Mouse (Mus musculus): ENCODE data around the gene Traip. TPM values are rescaled to one million over a fixed set of nuclear protein-coding genes. Genes with fewer than 3 reads are reported as not detected.

The Traip gene
- polyA plus RNA-seq, 1 experiment from 2014 or later = 46.3 TPM

DNA sequence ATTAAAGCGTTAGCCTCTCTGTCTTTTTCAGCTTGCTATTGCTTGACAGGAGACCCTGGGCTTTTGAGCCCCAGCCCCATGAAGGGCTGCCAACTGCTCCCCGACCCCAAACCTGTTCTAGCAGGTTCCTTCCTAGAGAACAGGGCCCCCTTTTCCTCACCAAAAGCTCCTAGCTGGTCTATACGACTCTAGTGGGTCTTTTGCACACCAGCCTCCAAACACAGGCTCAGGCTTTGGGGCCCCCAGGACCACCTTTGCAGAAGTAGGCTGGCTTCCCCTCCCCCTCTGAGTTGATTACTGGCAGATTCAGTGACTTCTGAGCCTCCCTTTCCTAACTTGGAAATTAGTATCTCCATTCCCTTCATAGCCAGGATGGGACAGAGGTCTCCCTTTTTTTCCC is 13.1 kb upstream of the Traip start:
- no peaks in the 10 kb centered on the region for H3K9me3 ChIP-seq
- no peak for DNase-seq (ENCODE audit: extremely low spot score, low spot score)
- peaks cover 47% of the 10 kb centered on the region for H3K27me3 ChIP-seq (ENCODE audit: poor library complexity, severe bottlenecking)
- H3K4me3 ChIP-seq = peak overlapping the region; percentile 71
- H3K4me1 ChIP-seq = peaks cover 43% of the 10 kb centered on the region
- no peaks in the 10 kb centered on the region for H3K36me3 ChIP-seq (replicated peaks)
- WGBS = 10% methylated on average over 3 of the region's 3 CpGs
- peak overlapping the region; percentile 85 for H3K27ac ChIP-seq

DNA sequence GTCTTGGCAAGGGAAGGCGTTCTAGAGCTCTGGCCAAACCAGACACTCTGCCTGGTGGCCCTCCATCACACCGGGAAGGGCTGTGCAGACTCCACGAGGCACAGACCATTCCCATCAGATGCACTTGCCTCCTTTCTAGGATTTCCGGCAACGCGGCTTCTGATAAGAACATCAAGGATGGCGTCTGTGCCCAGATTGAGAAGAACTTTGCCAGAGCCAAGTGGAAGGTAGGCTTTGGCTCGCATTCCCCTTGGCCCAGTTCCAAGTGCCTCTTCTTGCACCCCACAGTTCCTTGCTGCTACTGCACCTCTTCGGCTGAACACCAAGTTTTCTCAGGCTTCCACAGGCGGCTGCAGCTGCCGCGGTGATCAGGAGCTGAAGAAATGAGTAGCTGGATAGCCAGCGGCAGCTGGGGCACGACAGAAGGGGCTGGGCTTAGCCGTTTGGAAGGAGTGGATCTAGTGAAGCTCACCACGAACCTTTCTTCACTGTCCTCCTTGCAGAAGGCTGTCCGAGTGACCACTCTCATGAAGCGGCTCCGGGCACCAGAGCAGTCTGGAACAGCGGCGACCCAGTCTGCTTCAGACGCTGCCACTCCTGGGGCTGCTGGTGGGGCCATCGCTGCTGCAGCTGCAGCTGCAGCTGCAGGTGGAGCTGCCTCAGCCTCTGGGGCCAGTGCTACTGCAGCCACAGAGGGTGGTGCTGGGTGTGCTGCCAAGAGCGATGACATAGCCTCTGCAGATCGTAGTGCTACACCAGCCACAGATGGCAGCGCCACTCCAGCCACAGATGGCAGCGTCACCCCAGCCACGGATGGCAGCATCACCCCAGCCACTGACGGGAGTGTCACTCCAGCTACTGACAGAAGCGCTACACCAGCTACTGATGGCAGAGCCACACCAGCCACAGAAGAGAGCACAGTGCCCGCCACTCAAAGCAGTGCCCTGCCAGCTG is 2.4 kb upstream of the Traip start:
- no peaks in the 10 kb centered on the region for H3K9me3 ChIP-seq
- peaks cover 28% of the 10 kb centered on the region for H3K36me3 ChIP-seq (replicated peaks)
- DNase-seq (ENCODE audit: extremely low spot score, low spot score) = no peak
- no peak overlapping the region for H3K4me3 ChIP-seq
- peaks cover 23% of the 10 kb centered on the region for H3K4me1 ChIP-seq
- no peak overlapping the region for H3K27ac ChIP-seq
- WGBS = 91% methylated on average over 31 of the region's 31 CpGs
- H3K27me3 ChIP-seq (ENCODE audit: poor library complexity, severe bottlenecking) = no peaks in the 10 kb centered on the region

DNA sequence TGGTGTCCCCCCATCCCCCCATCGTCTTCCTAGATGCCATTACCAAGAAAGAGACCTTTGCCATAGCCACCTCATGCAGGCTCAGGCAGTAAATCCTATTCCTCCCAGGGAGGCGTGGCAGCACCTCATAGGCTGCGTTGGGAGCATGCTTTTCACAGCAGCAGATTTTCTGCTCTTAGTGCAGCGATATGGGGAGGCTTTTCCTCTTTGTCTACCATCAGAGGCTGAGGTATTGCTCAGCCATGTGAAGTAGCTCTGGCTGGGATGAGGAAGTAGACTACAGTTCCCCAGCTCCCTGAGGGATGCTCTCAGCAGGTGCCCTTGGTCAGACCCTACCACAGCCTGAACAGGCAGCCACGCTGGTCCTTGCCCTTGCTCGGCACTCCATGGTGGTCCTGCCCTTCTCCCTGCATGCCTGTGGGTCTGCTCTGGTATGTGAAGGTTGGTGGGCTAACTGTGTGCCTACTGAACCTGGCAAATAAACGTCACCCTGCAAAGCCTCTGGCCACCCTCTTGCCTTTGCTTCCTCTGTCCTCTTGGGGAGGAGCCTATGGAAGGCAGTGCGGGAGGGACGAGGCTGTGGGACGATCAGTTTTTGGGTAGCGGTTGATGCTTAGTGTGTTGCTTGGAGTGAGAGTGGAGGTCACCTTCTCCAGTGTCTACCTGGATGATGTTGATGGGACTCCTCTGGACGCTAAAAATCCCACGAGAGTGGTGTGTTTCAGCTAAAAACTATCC is 583 bp upstream of the Traip start:
- no peak overlapping the region for H3K4me3 ChIP-seq
- no peaks in the 10 kb centered on the region for H3K9me3 ChIP-seq
- DNase-seq (ENCODE audit: extremely low spot score, low spot score) = no peak
- WGBS = 78% methylated on average over 13 of the region's 13 CpGs
- H3K27ac ChIP-seq = no peak overlapping the region
- peaks cover 28% of the 10 kb centered on the region for H3K4me1 ChIP-seq
- H3K27me3 ChIP-seq (ENCODE audit: poor library complexity, severe bottlenecking) = no peaks in the 10 kb centered on the region
- H3K36me3 ChIP-seq (replicated peaks) = peaks cover 28% of the 10 kb centered on the region

DNA sequence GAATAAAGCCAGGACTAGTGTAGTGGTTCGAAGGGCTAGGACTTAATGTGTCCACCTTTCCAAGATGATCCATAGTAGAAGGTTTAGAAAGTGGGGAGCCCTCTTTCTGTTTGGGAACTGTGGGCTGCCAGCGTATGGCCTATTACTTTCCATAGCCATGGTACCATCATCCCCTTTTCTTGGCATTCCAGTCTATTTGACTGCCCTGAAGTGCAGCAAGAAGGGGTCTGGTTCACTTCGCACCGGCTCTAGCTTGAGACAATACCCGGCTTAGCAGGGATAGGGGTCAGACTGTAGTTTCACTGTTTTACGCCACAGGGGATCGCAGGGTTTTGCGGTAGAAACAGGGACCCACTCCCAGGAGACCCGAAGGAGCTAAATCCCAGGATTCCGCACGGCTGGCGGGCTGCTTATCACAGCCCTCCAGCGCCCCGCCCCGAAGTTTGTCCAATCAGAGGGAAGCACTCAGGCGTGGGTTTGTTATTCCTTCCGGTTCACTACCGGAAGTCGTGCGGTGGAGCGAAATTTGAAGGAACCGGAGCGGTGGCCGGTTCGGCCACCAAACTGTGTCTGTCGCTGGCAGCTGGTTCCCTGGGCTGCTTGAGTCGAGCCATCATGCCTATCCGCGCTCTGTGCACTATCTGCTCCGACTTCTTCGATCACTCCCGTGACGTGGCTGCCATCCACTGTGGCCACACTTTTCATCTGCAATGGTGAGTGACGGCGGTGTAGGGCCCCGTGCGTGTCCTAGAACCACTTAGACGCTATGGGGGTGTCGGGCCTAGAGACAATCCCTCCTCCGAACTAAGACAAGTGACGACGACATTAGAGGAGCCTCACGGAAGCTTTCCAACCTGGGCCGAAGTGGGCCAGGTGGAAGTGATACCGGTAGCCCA is 772 bp downstream of the Traip start:
- H3K4me3 ChIP-seq = peak overlapping the region; percentile 88
- peak overlapping the region; percentile 91 for H3K27ac ChIP-seq
- 11% methylated on average over 45 of the region's 45 CpGs for WGBS

DNA sequence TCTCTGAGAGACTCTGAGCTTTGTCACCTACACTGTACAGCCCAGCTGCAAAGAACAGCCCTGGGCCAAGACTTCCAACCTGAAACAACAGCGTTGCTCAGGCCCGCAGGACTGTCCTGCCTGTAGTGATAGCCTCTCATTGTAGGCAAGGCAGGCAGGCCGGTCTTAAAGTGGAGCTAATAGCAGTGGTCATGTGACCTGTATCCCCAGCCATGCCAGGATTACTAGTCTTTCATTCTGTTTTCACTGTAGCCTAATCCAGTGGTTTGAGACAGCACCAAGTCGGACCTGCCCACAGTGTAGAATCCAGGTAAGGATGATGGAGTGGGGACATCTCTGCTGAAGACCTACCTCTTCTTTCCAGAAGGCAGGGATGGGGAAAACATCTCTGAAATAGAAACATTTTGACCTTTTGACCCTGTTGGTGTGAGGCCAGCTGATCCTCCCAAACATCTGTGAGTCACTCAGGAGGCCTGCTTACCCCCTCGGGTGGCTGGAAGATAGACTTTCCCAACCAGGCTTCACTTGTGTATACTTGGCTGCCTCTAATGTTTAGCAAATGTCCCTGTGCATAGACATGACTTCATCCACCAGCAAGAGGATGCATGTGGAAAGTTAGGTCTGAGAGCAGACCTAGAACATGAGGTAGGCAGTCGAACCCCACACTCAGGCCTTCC is 5.8 kb downstream of the Traip start:
- Histone ChIP-seq H3K36me3 (replicated peaks) (peaks cover 58% of the 10 kb centered on the region), H3K27ac (no peak overlapping the region), H3K4me3 (no peak overlapping the region), H3K9me3 (no peaks in the 10 kb centered on the region), H3K27me3 (ENCODE audit: poor library complexity, severe bottlenecking) (no peaks in the 10 kb centered on the region), H3K4me1 (peaks cover 29% of the 10 kb centered on the region)
- 83% methylated on average over 6 of the region's 6 CpGs for WGBS
- DNase-seq (ENCODE audit: extremely low spot score, low spot score) = no peak

More for the DNA sequence above, 772 bp downstream of the Traip start:
- H3K36me3 ChIP-seq (replicated peaks) = peaks cover 33% of the 10 kb centered on the region
- H3K9me3 ChIP-seq = no peaks in the 10 kb centered on the region
- H3K4me1 ChIP-seq = peaks cover 28% of the 10 kb centered on the region
- no peaks in the 10 kb centered on the region for H3K27me3 ChIP-seq (ENCODE audit: poor library complexity, severe bottlenecking)
- DNase-seq (ENCODE audit: extremely low spot score, low spot score) = peak; percentile 92

DNA sequence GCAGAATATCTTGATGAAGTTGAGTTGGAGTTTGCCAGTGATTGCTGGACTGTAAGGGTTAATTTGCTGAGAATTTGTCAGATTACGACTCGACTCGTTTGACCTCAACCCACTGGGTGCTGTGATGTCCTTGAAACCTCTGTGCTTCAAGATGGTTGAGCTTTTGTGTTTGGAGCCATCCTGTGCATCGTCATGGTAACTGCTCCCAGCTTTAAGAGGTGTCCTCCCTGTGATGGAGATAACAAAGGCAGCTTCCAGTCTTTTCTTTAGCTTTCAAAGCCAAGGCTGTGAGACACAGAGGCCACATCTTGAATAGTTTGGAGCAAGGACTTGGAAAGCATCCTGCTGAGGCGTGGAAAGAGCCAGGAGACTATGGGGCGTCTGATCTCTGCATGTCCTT is 7.2 kb downstream of the Traip start:
- Histone ChIP-seq H3K36me3 (replicated peaks) (peaks cover 72% of the 10 kb centered on the region), H3K4me3 (no peak overlapping the region), H3K4me1 (peaks cover 24% of the 10 kb centered on the region), H3K27ac (no peak overlapping the region), H3K27me3 (ENCODE audit: poor library complexity, severe bottlenecking) (no peaks in the 10 kb centered on the region), H3K9me3 (no peaks in the 10 kb centered on the region)
- no peak for DNase-seq (ENCODE audit: extremely low spot score, low spot score)
- WGBS = 62% methylated on average over 6 of the region's 6 CpGs

DNA sequence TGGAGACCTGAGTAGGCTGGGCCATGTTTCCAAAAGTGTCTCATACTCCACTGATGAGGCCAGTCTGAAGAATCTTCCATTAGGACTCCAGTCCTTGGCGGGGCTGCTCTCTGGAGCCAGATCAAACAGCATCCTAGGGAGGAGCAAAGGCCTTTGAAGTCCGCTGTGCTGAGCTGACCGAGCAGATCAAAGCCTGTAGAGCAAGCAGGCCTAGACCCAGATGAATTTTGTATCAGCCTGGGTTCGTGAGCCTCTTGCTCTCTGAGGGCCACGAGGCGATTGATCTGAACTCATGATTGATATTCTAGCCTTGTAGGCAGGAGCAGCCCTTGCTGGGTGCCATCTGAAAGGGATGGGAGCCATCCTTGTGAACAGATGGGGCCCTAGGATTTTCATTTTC is 10.0 kb downstream of the Traip start:
- no peaks in the 10 kb centered on the region for H3K27me3 ChIP-seq (ENCODE audit: poor library complexity, severe bottlenecking)
- H3K4me3 ChIP-seq = no peak overlapping the region
- peaks cover 15% of the 10 kb centered on the region for H3K4me1 ChIP-seq
- 78% methylated on average over 6 of the region's 6 CpGs for whole genome bisulfite sequencing
- DNase-seq (ENCODE audit: extremely low spot score, low spot score) = no peak
- peaks cover 99% of the 10 kb centered on the region for H3K36me3 ChIP-seq (replicated peaks)
- H3K9me3 ChIP-seq = no peaks in the 10 kb centered on the region
- no peak overlapping the region for H3K27ac ChIP-seq

DNA sequence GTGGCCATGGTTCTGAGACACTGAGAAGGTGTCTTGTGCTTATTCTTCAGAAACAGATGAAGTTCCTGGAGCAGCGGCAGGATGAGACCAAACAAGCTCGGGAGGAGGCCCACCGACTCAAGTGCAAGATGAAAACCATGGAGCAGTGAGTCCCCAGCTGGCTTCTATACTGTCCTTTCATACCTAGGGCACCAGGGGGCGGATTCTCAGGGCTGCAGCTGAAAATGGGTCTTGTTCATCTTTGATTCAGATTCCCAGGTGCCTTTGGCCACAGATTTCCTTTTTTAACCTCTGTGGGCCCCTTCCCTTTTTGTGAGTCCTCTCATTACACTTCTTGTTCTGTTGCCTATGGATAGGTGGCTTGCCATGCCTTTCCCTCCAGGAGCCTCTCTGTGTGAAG is 11.0 kb downstream of the Traip start:
- H3K4me3 ChIP-seq = no peak overlapping the region
- peaks cover 99% of the 10 kb centered on the region for H3K36me3 ChIP-seq (replicated peaks)
- no peaks in the 10 kb centered on the region for H3K27me3 ChIP-seq (ENCODE audit: poor library complexity, severe bottlenecking)
- 87% methylated on average over 4 of the region's 4 CpGs for WGBS
- DNase-seq (ENCODE audit: extremely low spot score, low spot score) = no peak
- peaks cover 15% of the 10 kb centered on the region for H3K4me1 ChIP-seq
- no peaks in the 10 kb centered on the region for H3K9me3 ChIP-seq
- H3K27ac ChIP-seq = no peak overlapping the region

DNA sequence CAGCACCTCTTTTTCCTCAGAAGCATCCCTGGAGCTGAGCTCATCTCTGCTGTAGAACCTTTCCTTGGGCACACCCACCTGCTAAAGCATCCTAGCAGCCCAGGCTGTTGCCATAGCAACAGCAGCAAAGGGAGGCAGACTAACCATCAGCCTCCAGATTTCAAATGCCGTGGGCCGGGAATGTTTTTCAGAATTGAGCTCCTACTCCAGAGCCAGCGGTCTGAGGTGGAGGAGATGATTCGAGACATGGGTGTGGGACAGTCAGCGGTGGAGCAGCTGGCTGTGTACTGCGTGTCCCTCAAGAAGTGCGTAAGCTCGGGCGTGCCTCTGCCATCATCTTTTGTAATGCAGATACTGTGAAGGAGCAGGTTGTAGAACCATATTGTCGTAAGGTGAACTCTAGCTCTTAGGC is 11.4 kb downstream of the Traip start:
- Histone ChIP-seq H3K36me3 (replicated peaks) (peaks cover 99% of the 10 kb centered on the region), H3K27me3 (ENCODE audit: poor library complexity, severe bottlenecking) (no peaks in the 10 kb centered on the region), H3K9me3 (no peaks in the 10 kb centered on the region), H3K27ac (no peak overlapping the region), H3K4me3 (no peak overlapping the region), H3K4me1 (peaks cover 15% of the 10 kb centered on the region)
- WGBS = 87% methylated on average over 10 of the region's 10 CpGs
- no peak for DNase-seq (ENCODE audit: extremely low spot score, low spot score)

DNA sequence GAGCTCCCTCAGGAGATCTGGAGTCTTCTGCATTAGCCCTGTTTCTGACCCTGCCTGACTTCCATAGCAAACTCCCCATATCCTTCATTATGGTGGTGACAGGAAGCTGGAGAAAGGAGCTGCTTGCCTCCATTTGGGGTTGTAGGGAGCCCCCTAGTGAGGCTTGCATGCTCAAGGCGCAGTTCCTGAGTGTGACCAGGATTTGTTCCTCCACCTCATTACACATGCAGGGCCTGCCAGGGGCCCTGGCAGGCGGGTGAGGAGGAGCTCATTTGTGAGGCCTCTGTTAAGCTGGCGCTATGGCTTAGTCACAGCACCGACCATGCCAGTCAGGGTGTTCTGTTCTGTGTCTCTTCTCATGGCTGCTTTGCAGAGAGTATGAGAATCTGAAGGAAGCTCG is 11.9 kb downstream of the Traip start:
- DNase-seq (ENCODE audit: extremely low spot score, low spot score) = no peak
- peaks cover 14% of the 10 kb centered on the region for H3K4me1 ChIP-seq
- no peaks in the 10 kb centered on the region for H3K9me3 ChIP-seq
- no peak overlapping the region for H3K27ac ChIP-seq
- no peaks in the 10 kb centered on the region for H3K27me3 ChIP-seq (ENCODE audit: poor library complexity, severe bottlenecking)
- H3K4me3 ChIP-seq = no peak overlapping the region
- peaks cover 99% of the 10 kb centered on the region for H3K36me3 ChIP-seq (replicated peaks)
- 64% methylated on average over 5 of the region's 5 CpGs for WGBS

DNA sequence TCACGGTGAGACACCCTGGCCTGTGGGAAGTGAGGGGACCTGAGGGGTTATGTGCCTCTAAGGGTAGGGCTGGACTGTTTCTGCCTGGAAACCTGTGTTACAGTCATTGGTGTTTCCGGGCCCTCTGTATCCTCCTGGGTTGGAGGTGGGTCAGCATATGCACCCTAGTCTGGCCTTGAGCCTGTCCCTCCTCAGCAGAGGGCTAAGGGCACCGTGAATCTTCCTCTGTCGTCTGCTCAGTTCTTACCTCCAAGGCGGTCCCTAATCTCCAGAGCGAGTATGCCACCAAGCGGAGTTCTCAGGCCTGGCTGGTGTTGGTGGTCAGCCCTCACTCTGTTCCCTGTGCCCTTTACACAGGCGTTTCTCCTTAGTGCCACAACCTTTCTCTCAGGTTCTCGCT is 13.0 kb downstream of the Traip start:
- Histone ChIP-seq H3K27ac (no peak overlapping the region), H3K4me1 (peaks cover 5% of the 10 kb centered on the region; the same call in 1 of the 2 replicates), H3K27me3 (ENCODE audit: poor library complexity, severe bottlenecking) (no peaks in the 10 kb centered on the region), H3K36me3 (replicated peaks) (peaks cover 97% of the 10 kb centered on the region), H3K4me3 (no peak overlapping the region), H3K9me3 (no peaks in the 10 kb centered on the region)
- no peak for DNase-seq (ENCODE audit: extremely low spot score, low spot score)
- 94% methylated on average over 9 of the region's 9 CpGs for WGBS

DNA sequence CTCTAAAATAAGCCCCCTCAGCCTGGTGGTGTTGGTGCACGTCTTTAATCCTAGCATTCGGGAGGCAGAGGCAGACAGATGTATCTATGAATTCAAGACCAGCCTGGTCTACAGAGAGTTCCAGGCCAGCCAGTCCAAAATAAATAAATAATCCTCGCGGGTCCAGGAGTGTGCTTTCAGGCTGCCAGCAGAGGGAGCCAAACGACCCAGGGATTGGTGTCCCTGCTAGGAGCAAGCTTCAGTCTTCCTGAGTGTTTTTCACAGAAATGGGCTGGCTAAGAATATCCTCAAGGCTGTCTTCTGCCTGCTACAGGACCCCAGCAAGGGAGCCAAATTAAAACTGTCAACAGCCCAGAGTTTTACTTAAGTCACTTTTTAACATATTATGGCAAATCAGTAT is 13.8 kb downstream of the Traip start:
- Histone ChIP-seq H3K27ac (no peak overlapping the region), H3K36me3 (replicated peaks) (peaks cover 97% of the 10 kb centered on the region), H3K4me1 (peaks cover 5% of the 10 kb centered on the region; the same call in 1 of the 2 replicates), H3K4me3 (no peak overlapping the region), H3K9me3 (no peaks in the 10 kb centered on the region), H3K27me3 (ENCODE audit: poor library complexity, severe bottlenecking) (no peaks in the 10 kb centered on the region)
- peak; percentile 83 for DNase-seq (ENCODE audit: extremely low spot score, low spot score)
- 25% methylated on average over 5 of the region's 5 CpGs for WGBS
